Mouse (Mus musculus) yolk sac, embryonic 10.5 days (tissue): ENCODE data around the gene Aplf.
A peak's percentile ranks its signal among the peaks of the same experiment; 100 is the strongest.
"Not testable (repeated sequence)": the region's sequence is repeated elsewhere in the genome, so short reads cannot be mapped to it uniquely, and the experiment has no call there.

ENCODE experiments used
- DNase-seq: peaks from one replicate; pipeline ENCODE4 v3.0.0-alpha.2; 2017; ENCODE audit warnings: low spot score

Gene Aplf

GRCm38 (mm10) chr6:87671771-87672517, at the start of gene Aplf:
Aplf (minus strand) TSS chr6:87672193.
- peak; percentile 95 for DNase-seq

DNA sequence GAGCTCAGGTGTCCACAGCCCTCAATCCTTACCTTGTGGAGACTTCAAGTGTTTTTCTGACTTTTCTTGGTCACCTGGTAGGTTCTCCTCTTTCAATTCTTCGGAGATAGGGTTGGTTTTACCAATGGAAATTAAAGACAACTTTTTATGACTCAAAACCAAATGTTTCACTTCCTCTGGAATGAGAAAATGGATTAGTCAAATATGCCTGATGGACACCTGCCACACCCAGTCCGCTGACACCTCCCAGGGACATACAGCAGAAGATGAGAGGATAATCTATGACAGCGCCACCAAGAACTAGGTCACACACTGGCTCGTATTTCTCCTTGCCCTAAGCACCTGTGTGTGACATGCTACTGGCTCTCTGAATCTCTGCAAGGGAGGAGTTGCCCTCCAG, 42.1 kb upstream of the Aplf start:
- no peak for DNase-seq

DNA sequence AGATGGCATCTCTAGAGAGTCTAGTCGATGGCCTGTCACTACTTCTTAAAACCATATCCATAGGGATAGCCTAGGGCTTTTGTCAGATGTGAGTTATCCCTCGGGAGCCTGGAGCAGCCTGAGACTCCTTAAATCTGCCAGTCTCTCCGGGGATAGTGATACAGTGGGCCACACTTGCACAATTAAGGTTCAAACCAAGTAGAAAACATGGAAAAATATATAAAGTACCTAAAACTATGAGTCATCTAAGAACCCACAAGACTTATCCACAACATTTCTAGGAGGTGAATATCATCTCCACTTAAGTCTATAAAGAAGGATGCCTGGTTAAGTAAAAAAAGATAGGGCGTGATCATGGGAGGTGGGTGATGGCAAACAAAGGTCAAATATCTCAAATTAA, 40.3 kb upstream of the Aplf start:
- DNase-seq: no peak

GRCm38 (mm10) chr6:87706246-87706645, 34.3 kb upstream of the Aplf start:
- DNase-seq: no peak

GRCm38 (mm10) chr6:87696544-87696943, 24.6 kb upstream of the Aplf start:
- DNase-seq: no peak

DNA sequence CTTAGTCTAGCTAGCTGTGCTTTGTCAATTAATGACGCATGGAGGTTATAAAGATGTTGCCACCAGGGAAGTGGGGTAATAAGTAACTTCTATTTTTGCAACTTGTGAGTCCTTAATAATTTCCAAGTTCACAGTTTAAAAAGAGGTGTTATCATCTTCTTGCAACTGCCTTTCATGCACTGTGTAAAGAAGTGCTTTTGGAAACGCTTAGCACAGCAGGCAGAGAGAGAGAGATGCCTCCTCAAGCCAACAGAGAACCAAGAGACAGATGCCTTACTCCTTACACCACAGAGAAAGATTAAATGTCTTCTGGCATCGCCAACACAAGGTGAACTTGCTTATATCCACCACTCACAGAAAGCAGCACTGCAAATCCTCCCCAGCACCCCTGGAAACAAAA, 24.0 kb upstream of the Aplf start:
- DNase-seq: no peak

- DNase-seq: no peak
These were observed 8.4 kb upstream of the Aplf start for GRCm38 (mm10) chr6:87680418-87680817.

GRCm38 (mm10) chr6:87672661-87673060, 668 bp upstream of the Aplf start:
- no peak for DNase-seq

DNA sequence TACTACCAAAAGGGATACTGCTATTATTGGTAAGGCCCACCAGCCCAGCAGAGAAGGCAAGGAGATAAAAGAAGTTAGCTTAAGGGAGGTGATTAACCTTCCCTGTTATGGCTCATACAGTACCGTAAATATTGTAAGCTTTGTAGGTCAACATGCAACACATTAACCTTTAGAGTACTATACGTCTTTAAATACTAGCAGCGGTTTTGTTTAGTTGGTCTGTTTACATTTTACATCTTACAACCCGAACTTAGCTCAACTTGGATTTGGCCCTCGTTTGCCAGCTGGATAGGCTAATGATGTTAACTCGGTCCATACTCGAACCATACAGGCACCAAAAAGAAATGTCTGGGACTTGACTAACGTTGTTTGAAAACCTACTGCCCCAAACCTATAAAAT, 640 bp downstream of the Aplf start:
- DNase-seq: no peak

DNA sequence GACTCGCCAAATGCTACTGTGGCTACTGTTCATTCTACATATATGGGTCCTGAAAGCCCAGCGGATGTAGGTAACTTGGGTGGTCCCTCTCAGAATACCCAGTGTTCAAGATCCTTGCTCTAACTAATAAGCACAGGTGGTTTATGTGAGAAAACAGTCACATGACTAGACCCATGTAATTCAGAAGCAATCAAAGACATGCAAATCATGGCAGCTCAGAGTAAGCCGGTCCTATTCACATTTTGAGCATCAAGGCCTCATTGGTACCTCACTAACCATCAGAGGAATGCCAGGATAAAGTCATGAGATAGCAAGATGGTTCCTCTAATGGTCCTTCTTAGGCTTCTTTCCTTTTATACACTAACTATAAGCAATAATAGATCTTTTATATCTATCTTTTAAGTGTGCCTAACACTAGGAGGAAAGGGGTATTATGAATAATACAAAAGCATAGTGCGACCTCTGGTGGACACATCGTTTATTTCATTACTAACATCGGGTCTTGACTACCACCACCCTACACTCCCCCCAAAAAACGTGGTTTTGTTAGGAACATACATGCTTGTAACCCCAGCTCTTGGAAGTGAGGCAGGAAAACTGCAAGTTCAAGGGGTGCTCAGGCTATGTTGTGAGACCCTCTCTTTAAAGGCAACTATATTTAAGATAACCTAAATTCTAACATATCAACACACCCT, 2.0 kb downstream of the Aplf start:
- peak; percentile 20 for DNase-seq

- no peak for DNase-seq
These were observed 3.3 kb downstream of the Aplf start for GRCm38 (mm10) chr6:87668733-87669132.

DNA sequence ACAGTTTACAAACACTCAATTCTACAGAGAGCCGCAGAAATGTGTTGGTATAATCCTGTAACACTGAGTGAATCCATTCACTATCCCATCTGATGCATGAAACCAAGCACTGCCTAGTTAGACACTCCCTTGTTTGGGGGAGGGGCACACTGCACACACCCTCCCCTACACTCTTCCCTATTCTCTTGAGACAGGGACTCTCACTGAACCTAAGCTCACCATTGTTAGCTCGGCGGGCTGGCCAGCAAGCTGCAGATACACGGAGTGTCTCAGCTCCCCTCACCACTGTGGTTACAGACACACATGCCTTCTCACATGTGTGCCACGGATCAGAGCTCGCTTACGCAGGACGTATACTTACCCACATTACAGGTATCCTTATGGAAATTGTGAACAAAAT, 4.2 kb downstream of the Aplf start:
- DNase-seq: no peak

DNA sequence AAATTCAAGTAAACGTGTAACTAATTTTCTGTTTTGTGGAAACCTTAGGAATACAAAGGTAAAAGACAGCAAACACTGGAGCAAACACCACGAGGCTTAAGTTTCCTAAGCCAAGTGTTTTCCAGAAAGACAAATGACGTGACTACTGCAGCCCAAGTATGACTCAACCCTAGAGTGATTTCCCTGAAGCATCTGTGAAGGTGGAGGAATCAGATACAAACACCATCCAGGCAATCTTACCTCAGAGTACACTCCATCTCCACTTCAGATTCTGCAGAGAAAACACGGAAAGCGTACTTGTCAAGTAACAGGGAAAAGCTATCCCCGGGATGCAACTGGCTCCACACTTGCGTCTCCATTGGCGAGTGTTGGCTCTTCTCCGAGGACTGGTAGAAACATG, 8.5 kb downstream of the Aplf start:
- DNase-seq: no peak

DNA sequence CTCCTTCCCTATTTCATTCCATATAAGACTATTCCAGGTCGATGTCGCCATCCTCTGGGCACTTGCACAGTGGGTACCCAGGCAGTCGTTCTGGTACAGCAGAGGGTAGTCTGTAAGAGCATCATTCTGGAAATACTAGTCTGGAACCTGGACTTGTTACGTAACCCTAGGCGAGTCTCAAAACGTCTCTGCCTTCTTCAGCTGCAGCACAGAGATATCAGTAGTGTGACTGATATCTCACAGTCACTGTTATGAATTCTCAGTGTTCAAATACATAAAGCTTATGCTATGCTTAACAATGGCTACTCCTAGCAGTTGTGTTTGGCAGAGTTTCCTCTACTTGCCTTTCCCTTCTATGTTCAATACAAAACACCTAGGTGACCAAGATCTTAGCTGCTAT, 9.8 kb downstream of the Aplf start:
- no peak for DNase-seq

DNA sequence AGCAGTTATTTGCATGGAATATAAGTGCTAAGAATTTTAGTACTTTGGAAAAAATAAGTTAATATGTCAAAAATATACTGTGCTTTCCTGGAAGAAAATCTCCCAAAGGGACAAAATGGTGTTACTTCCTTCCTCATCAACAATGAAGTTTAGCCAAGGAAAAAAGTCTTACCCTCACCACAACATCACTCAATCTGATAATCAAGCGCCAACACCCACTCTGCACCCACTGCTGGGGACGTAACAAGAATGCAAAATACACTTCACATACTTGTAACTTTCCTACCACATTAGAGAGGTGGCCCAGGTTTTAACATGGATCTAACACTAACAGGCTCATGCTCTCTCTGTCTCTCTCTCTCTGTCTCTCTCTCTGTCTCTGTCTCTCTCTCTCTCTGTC, 10.3 kb downstream of the Aplf start:
- no peak for DNase-seq

- no peak for DNase-seq
These were observed 13.2 kb downstream of the Aplf start for GRCm38 (mm10) chr6:87658816-87659215.

DNA sequence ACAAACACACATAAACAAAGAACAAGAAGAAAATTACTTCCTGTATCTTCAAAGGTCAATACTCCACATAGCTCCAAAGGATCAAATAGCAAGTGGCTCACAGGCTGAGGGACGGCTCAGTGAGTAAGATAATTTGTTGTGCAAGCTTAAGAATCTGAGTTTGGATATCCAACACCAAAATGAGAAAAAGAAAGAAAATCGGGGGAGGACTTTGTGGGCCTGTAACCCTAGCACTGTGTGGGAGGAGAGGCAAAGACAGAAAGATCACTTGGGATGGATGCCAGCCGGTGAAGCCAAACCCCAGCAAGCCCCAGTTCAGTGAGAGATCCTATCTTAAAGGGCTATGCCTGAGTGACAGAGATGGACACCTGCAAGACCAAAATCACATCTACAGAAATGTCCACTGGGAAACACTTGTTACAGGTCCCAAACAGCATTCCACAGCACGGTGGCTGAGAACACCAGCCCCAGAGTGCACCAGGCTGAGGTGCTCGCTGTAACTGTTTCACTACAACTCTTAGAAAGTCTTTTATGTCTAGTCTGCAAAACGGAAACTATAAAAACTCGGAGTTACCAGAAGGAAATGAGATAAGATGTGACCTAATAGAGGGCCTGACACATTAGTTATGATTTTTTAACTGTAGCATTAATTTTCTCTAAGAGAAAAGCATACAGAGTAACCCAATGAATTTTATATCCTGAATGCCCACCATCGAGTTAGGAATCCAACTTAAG, 17.9 kb downstream of the Aplf start:
- DNase-seq: no peak

GRCm38 (mm10) chr6:87653478-87653877, 18.5 kb downstream of the Aplf start:
- DNase-seq: no peak

- no peak for DNase-seq
These were observed 19.3 kb downstream of the Aplf start for GRCm38 (mm10) chr6:87652670-87653069.

DNA sequence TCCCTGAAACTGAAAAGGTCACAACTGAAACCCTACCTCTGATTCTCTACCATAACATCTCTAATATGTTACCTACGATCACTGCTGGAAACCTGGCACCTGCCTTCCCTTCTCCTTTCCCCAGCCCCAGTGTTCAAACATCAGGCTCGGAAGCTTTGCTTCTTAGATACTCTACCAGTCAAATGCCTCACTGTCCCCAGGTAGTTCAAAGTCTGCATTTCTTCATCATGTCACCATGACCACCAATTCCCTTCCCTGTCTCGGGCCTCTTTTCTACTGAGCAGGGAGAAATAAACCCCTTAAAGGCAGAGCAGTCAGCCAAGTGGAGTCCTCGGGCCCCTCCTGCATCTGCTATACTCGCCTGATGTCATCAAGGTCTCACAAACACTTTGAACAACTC, 20.2 kb downstream of the Aplf start:
- no peak for DNase-seq

- DNase-seq: no peak
These were observed 33.8 kb downstream of the Aplf start for GRCm38 (mm10) chr6:87638134-87638660.

GRCm38 (mm10) chr6:87632176-87632575, 39.8 kb downstream of the Aplf start:
- no peak for DNase-seq

- not testable (repeated sequence) for DNase-seq
These were observed 43.1 kb downstream of the Aplf start for GRCm38 (mm10) chr6:87628936-87629335.
